Mouse (Mus musculus): ENCODE measurements at regions not wholly inside any gene's neighbourhood (a gene's known extent, or its start where the extent isn't known, plus 50 kb on each side); places are given as distances from the start of the nearest gene placed in this dataset.

- DNase-seq (ENCODE audit: low spot score in 2 of 2), result no peak
Measured at GRCm38 (mm10) chr3:121864734-121865445, 49.8 kb upstream of the Abcd3 start.
